Mouse (Mus musculus): ENCODE data around the gene Mgat4a. TPM values are rescaled to one million over a fixed set of nuclear protein-coding genes. Genes with fewer than 3 reads are reported as not detected.
A peak's percentile ranks its signal among the peaks of the same experiment; 100 is the strongest.

The Mgat4a gene
- total RNA-seq (2017), result 19.1 to 38.8 TPM (median 27.1 TPM) in 3 replicates

DNA sequence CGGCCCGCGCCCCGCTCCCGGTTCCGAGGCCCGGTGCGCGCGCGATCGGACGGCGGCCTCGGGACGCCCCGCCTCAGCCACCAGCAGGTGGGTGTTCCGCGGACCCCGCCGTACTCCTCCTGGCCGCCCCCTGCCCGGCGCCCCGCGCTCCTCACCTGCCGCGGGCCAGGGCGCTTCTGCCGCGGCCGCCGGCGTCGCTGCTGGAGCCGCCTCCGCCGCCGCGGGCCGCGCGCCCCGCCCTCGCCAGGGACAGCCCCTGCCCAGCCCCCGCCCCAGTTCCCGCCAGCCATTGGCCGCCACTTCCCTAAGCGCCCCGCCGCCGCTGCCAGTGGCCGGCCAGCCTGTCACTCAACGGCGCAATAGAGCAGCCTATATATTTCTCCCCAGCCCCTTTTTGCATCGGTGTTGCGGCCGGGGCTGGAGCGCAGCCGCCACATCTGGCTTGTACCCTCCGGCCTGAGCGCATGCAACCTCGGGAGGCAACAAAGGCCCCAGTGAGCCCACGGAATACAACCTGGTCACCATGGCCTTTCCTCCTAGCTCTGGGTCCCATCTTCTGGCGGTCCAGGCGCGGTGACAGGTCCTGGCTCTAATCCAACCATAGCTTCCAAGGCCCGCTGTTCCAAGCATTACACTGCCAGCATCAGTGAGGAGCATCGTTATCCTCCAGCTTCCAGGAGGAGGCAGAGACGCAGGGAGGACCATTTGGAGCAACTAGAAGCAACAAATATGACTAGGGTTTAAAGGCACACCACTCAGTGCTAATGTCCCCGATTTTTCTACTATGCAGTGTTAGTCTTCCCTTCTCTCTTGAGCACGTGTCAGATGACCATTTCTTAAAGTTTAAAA lies at the start of gene Mgat4a:
TSS of gene Mgat4a (minus strand) at position 207 of the 849 bp plus-strand sequence.
- ATAC-seq (replicated peaks; ENCODE audit: insufficient number of reproducible peaks, low FRiP score, low TSS enrichment, poor library complexity, severe bottlenecking), result peak; percentile 92

DNA sequence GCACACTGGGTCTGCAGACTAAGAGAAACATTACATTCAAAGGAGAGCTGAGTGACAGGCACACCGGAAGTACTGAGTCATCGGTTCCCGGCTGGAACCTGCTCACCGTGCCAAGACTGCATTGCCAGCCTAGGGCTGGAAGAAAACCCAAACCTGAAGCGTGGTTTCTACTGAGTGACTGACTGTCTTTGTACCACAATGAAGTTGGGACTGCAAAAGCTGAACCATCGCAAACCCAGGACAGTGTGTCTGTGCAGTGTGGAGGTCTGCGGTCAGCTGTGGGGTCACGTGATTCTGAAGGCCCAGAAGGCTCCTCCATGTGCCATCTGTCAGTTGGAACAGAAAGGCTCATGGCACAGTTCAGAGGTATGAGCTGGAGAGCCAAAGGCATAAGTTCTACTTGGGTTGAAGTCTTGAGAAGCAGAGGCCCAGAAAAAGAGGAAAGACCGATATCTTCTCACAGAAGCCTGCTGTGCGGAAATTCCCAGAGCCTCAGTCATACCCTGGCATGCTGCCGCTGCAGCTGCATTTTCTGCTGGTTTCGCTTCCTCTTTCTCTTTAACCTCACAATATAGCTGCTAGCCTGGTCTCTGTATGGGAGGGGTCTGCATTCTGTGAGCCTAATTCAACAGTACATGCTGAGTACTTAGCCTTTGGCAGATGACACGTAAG lies 45.1 kb upstream of the Mgat4a start:
- peak; percentile 94 for ATAC-seq (replicated peaks; ENCODE audit: insufficient number of reproducible peaks, low FRiP score, low TSS enrichment, poor library complexity, severe bottlenecking)

DNA sequence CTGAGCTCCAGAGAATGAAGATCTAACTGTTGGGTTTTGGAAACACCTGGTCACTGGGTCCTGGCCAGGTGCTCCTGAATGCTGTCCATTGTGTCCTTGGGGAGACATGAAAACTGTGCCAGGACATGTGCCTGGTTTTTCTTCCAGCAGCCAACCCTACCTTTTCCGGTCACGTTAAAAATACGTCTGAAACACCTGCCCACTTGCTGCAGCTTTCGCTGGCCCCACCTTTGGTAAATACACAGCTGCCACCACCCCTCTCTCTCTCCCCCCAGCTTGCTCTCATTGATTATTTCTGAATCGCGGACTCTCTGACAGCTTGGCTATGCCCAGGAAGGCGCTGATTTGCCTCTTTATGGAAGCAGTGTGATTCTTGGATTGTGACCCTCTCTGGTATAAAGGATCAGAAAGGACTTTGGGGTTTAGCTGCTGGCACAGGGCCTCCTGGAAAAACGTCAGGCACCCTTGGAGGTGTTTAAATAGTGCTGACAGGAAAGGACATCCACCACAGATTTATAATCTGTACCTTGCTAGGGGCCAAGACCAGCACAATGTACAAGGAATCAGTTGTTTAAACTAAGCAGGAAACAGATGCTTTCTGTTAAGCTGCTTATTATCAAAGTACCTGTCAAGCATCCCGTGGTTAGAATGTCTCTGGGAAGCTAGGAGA lies 43.1 kb upstream of the Mgat4a start:
- ATAC-seq (replicated peaks; ENCODE audit: insufficient number of reproducible peaks, low FRiP score, low TSS enrichment, poor library complexity, severe bottlenecking), result no peak

DNA sequence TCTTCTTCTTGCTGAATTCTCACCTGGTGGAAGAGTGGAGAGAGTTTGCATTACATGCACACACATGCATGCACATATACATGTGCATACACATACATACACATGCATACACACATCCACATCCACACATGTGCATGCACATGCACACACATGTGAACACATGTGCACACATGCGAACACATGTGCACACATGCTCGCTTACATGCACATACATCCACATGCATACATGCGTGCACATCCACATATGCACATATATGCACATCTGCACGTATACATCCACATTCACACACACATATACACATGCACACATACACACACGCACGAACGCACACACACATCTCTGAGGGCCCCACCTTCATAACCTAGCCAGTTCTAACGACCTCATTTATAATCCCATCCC lies 42.4 kb upstream of the Mgat4a start:
- no peak for ATAC-seq (replicated peaks; ENCODE audit: insufficient number of reproducible peaks, low FRiP score, low TSS enrichment, poor library complexity, severe bottlenecking)

DNA sequence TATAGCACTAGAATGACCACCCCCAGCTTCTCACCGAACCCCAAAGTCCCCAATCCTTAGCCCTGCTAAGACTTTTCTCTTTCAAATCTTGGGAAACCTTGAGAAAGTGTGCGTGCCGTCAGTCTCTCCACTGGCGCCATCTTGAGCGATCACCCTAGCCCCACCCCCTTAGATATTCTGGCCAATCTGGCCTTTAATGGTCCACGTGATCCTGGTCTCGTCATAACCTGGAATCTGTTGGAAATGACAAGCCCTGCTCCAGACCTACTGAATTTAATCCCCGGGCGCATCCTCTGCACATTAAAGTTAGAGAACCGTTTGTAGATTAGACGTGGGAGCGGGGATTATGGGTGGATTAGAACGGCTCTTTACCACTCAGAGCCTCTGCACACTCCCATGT lies 38.9 kb upstream of the Mgat4a start:
- no peak for ATAC-seq (replicated peaks; ENCODE audit: insufficient number of reproducible peaks, low FRiP score, low TSS enrichment, poor library complexity, severe bottlenecking)

DNA sequence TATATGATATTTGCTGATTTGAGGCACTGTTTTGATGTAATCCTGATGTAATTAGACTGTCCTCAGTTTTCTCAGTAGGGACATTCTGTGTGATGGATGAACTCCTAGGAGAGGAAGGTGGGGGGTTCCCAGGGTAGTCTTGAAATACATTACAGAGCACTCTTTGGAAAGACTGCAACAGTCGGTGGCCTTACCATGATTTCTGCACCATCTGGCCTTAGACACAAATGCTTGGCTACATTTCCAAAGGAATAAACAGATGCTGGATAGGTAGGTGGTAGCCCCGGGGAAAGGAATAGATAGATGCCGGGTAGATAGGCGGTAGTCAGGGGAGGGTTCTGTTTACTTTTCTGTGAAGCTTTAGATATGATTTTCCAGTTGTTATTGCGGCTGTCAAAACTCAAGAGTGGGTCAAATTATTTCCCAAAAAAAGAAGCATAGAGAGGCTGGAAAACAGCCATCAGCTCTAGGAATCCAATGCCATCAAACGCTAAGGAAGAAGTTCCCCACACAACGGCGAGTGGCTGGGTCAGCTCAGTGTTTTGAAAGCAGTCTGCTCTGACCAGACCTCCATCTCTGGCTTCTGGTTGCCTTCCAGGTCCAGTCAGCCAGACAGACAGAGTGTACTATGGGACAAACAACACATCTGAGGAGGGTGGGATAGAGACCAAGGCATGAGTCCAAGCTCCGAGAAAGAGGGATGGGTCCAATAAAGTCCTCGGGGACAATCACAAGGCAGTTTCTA lies 31.9 kb upstream of the Mgat4a start:
- no peak for ATAC-seq (replicated peaks; ENCODE audit: insufficient number of reproducible peaks, low FRiP score, low TSS enrichment, poor library complexity, severe bottlenecking)

DNA sequence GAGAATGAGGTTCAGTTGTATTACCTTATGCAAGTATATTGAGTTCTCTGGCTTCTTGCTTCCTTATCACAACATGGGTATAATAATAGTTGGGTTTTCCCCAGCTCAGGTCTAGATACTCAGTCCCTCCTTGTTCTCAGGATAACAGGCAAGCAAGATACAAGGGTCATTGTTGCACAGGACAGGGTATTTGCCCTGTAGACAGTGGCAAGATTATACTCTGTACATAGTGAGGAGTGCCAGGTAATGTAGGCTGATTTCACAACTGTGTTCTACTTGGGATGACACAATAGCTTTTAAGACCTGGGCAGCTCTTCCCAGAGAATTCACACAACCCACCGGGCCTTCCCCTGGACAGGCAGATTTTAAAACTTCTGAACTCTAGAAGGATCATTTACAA lies 27.6 kb upstream of the Mgat4a start:
- no peak for ATAC-seq (replicated peaks; ENCODE audit: insufficient number of reproducible peaks, low FRiP score, low TSS enrichment, poor library complexity, severe bottlenecking)

DNA sequence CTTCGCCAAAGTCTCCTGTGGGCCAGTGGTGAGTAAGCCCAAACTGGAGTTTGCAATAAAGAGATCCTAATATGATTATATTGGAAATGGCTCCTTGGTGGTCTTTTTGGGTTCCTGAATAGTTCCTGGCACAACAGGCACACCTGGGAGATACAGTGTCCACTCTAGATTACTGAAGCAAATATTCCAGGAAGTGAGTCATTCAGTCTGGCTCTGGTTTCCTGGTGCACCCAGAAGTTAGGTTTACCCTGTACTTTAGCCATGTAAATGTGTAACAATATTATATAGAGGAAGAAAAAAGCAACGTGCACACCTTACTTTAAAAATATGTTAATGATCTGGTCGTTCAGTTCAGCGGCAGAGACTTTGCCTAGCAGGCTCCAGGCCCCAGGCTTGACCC lies 25.9 kb upstream of the Mgat4a start:
- no peak for ATAC-seq (replicated peaks; ENCODE audit: insufficient number of reproducible peaks, low FRiP score, low TSS enrichment, poor library complexity, severe bottlenecking)

DNA sequence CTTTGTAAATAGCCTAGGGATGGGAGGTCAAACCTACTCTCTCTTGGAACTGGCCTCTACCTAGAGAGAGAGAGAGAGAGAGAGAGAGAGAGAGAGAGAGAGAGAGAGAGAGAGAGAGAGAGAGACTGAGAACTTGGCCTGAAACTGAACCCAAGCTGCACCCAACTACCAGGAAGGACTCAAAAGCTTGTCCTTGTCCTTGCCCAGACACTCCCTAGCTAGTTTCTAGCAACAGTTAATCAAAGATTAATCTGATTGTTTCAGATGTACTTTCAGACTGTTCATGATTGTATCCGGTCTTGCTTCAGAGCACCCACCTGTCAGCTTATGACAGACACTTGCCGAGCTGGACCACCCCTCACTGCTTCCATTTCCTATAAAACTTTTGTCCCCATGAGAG lies 25.5 kb upstream of the Mgat4a start:
- no peak for ATAC-seq (replicated peaks; ENCODE audit: insufficient number of reproducible peaks, low FRiP score, low TSS enrichment, poor library complexity, severe bottlenecking)

DNA sequence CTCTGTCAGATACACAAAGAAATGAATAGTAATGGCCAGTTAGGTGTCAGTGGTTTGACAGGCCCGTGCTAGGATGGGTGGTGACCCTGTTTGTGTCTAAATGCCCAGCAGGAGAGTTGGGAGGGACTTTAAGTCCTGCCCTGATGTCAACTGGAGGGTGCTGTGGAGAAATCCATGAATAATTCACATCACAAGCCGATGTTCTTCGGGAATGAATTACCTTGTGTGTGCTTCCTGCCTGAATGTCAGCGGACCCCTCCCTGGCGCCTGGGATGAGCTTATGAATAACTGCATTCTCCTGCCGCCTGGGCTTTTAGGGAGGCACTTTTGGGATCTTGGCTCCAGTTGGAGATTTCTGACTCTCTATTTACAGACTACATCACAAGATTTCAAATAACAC lies 24.6 kb upstream of the Mgat4a start:
- ATAC-seq (replicated peaks; ENCODE audit: insufficient number of reproducible peaks, low FRiP score, low TSS enrichment, poor library complexity, severe bottlenecking), result no peak

DNA sequence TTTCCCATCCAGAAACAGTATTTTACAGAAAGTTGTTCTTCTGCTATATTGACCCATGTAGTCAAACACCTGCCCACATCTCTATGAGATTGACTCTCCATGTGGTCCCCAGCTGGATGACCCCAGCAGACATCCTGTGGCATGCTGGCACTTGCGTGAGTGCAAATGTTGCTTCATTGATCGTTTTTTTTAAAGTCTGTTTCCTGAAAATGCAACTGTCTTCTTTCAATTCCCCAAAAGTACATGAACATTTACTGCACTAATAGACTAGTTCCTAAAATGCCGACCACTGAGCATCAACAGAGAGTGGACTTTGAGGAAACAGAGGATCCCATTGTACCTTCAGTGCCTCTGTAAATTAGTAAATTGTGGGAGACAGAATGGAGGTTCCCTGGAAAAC lies 21.1 kb upstream of the Mgat4a start:
- ATAC-seq (replicated peaks; ENCODE audit: insufficient number of reproducible peaks, low FRiP score, low TSS enrichment, poor library complexity, severe bottlenecking), result peak; percentile 83

DNA sequence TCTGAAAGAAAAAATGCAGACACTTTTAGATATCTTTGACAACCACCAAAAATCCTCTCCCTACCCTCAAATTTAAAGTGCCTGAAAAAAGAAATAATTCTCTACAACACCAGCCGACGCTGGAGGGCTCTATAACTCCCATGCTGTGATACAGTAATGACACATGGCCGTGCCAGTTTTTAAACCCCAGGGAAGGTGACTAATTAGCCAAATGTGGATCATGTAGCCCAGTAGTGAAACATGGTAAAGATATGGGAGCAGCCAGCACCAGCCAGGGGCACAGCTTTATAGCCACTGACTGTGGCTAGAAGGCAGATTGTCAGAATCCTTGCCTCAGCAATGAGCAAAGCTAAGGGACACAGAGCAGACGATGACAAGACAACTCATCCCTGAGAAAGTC lies 19.5 kb upstream of the Mgat4a start:
- ATAC-seq (replicated peaks; ENCODE audit: insufficient number of reproducible peaks, low FRiP score, low TSS enrichment, poor library complexity, severe bottlenecking), result no peak

DNA sequence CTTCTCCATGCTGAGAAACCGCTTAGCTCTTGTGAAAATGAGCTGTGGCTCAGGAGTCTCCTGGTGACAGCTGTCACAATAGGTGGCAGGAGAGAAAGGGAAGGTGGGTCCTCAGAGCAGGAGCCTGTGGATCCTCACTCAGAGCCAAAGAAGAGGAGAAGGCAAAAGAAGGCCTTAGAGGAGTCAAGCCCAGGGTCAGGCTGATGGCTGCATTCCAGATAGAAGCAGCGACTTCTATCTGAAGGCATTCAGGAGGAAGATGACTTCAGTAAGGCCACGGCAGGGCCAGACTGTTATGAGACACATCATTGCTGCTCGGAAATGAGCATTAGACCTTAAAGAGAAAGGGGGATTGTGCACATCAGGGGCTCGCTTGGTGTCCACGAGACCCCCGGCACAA lies 11.2 kb upstream of the Mgat4a start:
- no peak for ATAC-seq (replicated peaks; ENCODE audit: insufficient number of reproducible peaks, low FRiP score, low TSS enrichment, poor library complexity, severe bottlenecking)

DNA sequence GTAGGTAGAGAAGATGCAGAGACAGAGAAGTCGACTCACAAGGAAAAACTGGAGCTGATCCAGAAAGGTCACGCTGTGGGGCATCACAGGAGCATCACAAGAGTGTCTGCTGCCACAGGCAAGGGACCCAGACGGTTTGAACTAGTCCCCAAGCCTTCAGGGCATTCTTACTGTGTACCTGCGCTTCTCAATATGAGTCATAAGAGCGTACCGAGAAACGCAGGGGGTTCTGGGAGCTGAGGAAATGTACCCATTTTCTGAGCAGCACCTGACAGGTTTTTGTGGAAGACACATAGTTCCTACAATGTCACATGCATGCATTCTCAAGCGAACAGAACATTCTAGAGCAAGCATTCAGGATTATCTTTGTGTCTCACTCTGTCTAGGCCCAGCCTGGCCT lies 8.7 kb upstream of the Mgat4a start:
- ATAC-seq (replicated peaks; ENCODE audit: insufficient number of reproducible peaks, low FRiP score, low TSS enrichment, poor library complexity, severe bottlenecking), result no peak

DNA sequence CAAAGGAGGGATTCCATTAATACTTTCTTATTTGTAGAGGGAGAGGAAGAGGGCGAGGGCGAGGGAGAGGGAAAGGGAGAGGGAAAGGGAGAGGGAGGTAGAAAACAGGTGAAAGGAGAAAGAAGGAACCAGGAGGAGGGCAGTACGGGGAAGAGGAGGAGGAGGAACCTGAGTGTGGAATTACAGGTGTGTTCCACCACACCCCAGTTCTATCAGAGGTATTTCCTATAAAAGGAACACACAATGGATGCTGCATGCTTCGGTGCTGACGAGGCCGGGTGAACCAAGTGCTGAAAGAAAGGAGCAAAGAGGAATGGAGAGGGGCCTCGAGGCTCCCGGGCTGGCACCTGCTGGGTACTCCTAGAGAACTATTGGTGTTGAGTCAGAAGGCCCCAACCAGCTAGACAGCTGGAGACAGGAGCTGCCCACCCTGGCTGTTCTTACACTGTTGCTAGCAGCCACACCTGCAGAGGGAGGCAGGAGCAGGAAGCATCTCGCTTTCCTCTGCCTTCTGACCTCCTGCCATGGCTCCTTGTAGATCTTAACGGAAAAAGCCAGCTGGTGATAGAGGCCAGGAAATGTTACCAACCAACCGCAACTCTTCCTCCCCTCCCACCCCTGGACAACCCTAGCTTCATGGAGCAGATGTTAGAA lies 5.7 kb upstream of the Mgat4a start:
- no peak for ATAC-seq (replicated peaks; ENCODE audit: insufficient number of reproducible peaks, low FRiP score, low TSS enrichment, poor library complexity, severe bottlenecking)

DNA sequence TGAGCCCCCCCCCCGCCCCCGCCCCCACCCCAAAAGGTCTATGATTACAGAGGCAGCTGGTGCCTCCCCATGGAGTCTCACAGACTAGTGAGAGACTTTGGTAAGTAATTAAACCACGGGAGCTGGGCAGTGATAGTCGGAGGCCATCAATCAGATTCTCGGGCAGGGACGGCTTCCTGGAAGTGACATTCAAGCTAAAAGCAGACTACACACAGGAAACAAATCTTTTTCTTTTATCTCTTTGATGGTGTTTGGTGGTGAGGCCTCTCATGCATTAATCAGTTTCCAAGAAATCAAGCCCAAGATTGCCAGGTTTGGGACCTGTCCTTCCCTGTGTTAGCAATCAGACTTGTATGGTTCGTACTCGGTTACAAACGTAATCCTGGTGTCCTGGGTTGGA lies 3.4 kb upstream of the Mgat4a start:
- no peak for ATAC-seq (replicated peaks; ENCODE audit: insufficient number of reproducible peaks, low FRiP score, low TSS enrichment, poor library complexity, severe bottlenecking)

DNA sequence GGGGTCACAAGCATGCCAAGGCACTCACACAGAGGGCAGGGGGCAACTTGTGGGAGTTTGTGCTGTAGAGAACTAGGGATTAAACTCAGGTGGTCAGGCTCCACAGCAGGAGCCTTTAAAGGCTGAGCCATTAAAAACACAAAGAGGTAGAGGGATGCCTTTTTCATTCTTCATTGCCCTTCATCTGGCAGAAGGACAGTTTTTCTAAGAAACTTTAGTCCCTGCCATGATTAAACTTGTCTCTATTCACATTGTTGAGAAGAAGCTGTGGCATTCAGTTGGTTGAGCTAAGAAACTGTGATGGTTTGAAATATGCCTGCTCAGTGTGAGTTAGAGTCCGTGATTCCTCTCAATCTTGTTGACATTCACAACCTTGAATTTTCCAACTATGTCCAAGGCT lies 2.2 kb upstream of the Mgat4a start:
- no peak for ATAC-seq (replicated peaks; ENCODE audit: insufficient number of reproducible peaks, low FRiP score, low TSS enrichment, poor library complexity, severe bottlenecking)

DNA sequence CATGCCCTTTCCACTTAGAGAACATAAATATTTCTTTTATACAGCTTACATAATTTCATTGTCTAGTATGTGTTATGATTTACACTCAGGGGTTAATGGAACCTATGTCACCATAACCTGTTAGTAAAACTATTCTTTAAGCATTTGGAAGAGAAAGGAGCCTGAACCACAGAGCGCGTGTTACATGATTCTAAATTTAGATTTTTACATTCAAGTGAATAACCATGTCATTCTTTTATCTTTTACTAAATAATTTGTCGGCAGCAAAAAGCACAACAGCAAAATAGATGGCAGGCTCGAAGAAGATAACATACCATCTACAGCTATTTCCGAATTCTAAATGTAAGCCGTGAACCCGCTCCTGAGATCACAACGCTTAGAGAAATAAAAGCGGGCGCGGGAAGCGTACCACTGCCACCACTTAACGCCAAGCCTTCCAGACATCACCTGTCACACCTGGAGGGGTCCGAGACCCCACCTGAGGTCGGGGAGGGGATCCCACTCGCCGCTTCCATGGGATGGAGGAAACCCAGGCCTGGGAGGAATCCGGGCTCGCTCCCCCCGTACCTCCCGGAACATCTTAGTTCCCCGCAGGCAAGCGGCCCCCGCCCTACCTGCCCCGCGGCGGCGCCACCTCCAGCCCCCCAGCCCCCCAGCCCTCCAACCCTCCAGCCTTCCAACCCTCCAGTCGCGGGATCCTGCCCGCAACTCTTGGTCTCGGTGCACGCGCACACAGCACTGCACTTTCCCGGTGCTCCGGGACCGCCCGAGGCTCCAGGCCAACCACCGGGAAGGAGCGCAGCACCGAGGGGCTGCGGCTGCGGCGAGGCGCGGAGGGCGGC lies 627 bp downstream of the Mgat4a start:
- no peak for ATAC-seq (replicated peaks; ENCODE audit: insufficient number of reproducible peaks, low FRiP score, low TSS enrichment, poor library complexity, severe bottlenecking)
